Mouse (Mus musculus) urinary bladder, postnatal 4 days (tissue): ENCODE results near the gene Otud5.
"Not testable (repeated sequence)": the region's sequence is repeated elsewhere in the genome, so short reads cannot be mapped to it uniquely, and the experiment has no call there.

ENCODE experiments used
- DNase-seq, 2 experiments: peaks; one replicate each; pipeline ENCODE4 v3.0.0; 2021 to 2022; ENCODE audit warnings: low spot score in 2 of 2

The Otud5 gene

GRCm38 (mm10) chrX:7879819-7880218 is 38.7 kb downstream of the Otud5 start:
- peak in 1 of 2 experiments; percentile 39 for DNase-seq

DNA sequence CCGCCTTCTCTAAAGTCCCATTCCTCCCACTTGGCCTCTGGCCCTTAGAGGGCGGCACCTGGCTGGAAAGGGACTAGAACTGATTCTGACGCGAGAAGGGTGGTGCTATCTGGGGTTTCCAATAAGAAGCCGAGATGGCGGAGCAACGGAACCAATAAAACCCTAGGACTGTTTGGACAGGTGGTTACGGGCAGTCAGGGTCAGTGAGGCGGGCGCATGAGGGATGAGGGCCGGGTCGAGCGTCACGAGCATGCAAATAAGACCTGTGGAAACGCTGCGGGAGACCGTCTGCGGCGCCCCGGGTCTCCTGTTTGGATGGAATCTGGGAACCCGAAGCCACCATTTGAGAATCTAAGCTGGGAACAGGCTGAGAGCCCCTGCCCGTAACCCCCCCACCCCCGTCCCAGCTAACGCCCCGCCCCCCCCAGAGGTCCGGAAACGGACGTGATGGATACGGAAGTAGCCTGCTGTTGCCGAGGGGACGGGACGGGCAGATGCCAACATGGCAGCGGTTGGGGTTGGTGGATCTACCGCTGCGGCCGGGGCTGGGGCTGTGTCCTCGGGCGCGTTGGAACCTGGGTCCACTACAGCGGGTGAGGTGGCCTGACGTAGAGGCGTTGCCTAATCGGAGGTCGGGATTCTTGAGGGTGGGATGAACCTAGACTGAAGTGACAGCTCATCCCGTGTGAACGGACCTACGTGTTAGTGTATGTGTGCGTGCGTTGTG is 42.8 kb downstream of the Otud5 start, which contains the start of gene Slc35a2:
Gene Slc35a2, plus strand, starts transcription at position 188 of the 727 bp plus-strand sequence.
- DNase-seq, result peak; percentile 77 to 79

GRCm38 (mm10) chrX:7898211-7898610 is 57.0 kb downstream of the Otud5 start:
- DNase-seq, result no peak

GRCm38 (mm10) chrX:7898880-7899874 is 58.0 kb downstream of the Otud5 start, which contains the start of the genes Pqbp1 and Timm17b:
Gene Pqbp1 (minus strand): TSS chrX:7899269.
Gene Timm17b (plus strand): TSS chrX:7899357.
- peak; percentile 76 to 88 for DNase-seq

DNA sequence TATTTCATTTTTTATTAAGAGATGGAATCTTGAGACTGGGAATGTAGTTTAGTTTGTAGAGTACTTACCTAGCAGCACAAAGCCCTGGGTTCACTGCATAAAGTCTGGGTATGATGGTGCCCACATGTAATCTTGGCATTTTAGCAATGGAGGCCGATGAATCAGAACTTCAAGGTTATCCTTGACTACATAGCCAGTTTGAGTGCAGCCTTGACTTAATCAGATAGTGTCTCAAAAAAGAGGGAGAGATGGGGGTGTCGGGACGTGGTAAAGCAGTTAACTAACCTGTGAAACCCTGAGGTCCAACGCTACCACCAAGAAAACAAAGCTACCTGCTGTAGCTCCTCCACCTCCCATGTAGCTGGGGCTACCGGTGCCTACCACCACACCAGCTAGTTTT is 63.3 kb downstream of the Otud5 start:
- no peak for DNase-seq

DNA sequence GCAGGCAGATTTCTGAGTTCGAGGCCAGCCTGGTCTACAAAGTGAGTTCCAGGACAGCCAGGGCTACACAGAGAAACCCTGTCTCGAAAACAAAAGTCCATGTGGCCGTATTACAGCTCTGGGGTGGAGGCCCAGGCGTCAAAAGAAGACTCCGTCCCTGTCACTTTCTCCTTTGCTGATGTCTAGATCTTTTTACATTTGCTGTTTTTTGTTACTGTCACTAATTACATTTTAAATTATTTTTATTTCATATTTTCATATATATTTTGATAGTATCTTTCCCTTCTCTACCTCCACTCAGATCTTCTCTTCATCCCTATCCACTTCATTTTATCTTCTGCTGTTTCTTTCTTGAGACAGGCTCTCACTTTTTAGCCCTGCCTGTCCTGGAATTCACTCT is 66.6 kb downstream of the Otud5 start, which contains the start of gene Gm10491:
Gene Gm10491, minus strand, starts transcription at position 101 of the 400 bp plus-strand sequence.
- no peak for DNase-seq

DNA sequence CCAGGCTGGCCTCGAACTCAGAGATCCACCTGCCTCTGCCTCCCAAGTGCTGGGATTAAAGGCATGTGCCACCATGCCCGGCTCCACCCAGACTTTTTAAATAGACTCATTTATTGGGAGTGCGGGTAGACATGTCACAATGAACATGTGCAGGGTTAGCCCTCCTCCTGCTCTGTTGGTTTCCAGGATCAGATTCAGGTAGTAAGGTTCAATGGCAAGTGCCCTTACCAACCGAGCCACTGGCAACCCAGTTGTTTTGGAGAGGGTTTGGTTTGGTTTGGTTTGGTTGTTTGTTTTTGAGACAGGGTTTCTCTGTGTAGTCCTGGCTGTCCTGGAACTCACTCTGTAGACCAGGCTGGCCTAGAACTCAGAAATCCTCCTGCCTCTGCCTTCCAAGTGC is 68.1 kb downstream of the Otud5 start, which contains the start of gene Gm10490:
Gene Gm10490, plus strand, starts transcription at position 301 of the 400 bp plus-strand sequence.
- DNase-seq, result not testable (repeated sequence)

DNA sequence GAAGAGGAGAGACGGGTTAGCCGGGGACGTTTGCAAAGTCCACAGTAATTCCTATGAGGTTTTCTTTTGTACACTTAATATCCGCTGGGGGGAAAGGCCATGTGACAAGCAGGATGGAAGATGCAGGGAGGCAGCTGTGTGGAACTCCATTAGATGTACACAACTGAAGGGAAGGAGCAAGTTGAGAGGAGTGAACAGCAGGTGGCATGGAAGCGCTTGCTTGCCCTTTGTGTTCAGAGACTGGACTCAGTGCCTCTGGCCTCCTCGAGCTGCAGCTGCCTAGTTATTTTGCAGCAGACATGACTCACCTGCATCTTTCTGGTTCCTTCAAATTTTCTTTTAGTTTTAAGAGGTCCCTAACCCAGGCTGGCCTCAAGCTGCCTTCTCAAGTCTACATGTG is 69.3 kb downstream of the Otud5 start:
- DNase-seq, result no peak

- not testable (repeated sequence) for DNase-seq
Observed at GRCm38 (mm10) chrX:7915669-7916068, 74.5 kb downstream of the Otud5 start.

DNA sequence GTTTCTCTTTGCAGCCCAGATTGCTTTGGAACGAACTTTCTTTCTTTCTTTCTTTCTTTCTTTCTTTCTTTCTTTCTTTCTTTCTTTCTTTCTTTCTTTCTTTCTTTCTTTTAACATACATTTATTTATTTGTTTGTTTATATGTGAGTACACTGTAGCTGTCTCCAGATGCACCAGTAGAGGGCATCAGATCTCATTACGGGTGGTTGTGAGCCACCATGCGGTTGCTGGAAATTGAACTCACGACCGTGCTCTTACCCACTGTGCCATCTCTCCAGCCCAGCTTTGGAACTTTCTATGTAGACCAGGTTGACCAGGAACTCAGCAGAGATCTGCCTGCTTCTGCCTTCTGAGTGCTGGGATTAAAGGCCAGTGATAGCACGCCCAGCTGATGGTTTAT is 76.8 kb downstream of the Otud5 start:
- not testable (repeated sequence) for DNase-seq

DNA sequence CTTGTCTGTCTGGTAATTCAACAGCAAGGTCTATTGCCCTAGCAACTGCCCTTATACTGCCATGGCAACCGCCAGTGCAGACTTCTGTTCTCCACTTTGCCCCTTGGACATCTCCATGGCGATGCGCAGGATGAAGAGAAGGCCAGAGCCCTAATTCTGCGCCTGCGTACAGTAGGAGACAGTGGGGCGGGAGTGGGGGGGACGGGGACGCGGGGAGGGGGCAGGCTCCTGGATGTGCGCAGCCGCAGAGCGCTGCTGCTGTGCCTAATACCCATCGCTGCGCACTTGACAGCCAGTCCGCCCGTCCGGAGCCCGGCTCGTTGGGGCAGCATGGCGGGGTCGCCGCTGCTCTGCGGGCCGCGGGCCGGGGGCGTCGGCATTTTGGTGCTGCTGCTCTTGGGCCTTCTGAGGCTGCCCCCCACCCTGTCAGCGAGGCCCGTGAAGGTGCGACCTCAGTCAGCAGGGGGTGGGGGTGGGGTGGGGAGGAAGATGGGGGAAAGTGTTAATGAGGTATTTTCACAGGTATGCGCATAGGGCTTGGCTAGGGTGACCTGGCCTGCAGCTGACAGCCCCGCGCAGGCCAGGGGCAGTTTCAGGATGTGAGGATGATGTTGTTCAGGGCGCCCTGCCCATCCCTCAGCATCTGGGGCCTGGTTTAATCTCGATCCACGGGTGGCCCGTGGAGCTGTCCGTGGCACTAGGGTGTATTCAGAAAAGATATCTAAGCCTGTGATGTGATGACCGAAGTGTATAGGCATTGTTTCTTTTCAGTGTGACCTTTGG is 78.6 kb downstream of the Otud5 start, which contains the start of gene Pcsk1n:
Gene Pcsk1n, plus strand, starts transcription at position 222 of the 783 bp plus-strand sequence.
- DNase-seq, result no peak

DNA sequence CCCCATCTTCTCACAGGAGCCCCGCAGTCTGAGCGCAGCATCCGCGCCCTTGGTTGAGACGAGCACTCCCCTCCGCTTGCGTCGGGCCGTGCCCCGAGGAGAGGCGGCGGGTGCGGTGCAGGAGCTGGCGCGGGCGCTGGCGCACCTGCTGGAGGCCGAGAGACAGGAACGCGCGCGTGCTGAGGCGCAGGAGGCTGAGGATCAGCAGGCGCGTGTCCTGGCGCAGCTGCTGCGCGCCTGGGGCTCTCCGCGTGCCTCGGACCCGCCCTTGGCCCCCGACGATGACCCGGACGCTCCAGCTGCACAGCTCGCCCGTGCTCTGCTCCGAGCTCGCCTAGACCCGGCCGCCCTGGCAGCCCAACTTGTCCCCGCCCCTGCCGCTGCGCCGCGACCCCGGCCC is 80.9 kb downstream of the Otud5 start:
- DNase-seq, result no peak
